Mouse (Mus musculus): ENCODE data around the gene Egln3.

DNA sequence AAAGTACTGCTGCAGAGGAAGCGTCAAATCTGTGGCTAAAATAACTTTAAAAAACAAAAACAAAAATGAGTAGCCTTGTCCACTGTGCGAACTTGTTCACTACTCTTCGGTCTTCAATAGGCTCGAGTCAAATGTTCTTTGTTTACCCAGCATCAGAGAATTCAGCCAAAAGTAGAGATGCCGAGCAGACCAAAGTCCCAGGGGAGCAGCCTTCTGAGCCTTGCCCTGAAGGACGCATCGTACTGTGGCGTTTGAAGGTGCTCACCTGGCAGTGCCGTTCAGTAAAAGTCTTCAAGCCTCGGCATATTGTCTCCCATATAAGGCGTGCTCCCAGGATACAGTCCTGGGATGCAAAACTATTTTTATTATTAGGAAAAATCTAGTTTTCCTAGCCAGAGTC, 5.8 kb downstream of the Egln3 start:
- no peak for TF ChIP-seq EP300 (IDR thresholded peaks at IDR 0.05; ENCODE audit: low read depth)
- no peak for TF ChIP-seq CTCF (IDR thresholded peaks at IDR 0.05; ENCODE audit: low read depth)
